Mouse (Mus musculus): ENCODE measurements around the gene Dlgap1.

GRCm38 (mm10) chr17:70600462-70600861 is 631.6 kb downstream of the Dlgap1 start:
- no peak for TF ChIP-seq GATA1 (IDR thresholded peaks at IDR 0.05; ENCODE audit: borderline replicate concordance, low read length)
- no peak for TF ChIP-seq FLI1 (IDR thresholded peaks at IDR 0.05; ENCODE audit: low read length)
